Mouse (Mus musculus): ENCODE measurements at regions not wholly inside any gene's neighbourhood (a gene's known extent, or its start where the extent isn't known, plus 50 kb on each side); places are given as distances from the start of the nearest gene placed in this dataset.

GRCm38 (mm10) chr1:104578123-104578522 is 190.2 kb upstream of the Cdh20 start:
- DNase-seq = no peak

- DNase-seq = no peak
These were observed 184.2 kb upstream of the Cdh20 start for GRCm38 (mm10) chr1:104584123-104584522.

GRCm38 (mm10) chr1:104586985-104587384 is 181.3 kb upstream of the Cdh20 start:
- no peak for DNase-seq

- DNase-seq = no peak
These were observed 163.0 kb upstream of the Cdh20 start for GRCm38 (mm10) chr1:104605301-104605700.

GRCm38 (mm10) chr1:104609409-104609808 is 158.9 kb upstream of the Cdh20 start:
- DNase-seq = no peak

- DNase-seq = no peak
These were observed 151.0 kb upstream of the Cdh20 start for GRCm38 (mm10) chr1:104617374-104617773.

- DNase-seq = no peak
These were observed 148.4 kb upstream of the Cdh20 start for GRCm38 (mm10) chr1:104619805-104620375.

GRCm38 (mm10) chr1:104625528-104625927 is 142.8 kb upstream of the Cdh20 start:
- no peak for DNase-seq

- DNase-seq = peak; percentile 38
These were observed 115.9 kb upstream of the Cdh20 start for GRCm38 (mm10) chr1:104652405-104652804.
